Mouse (Mus musculus): ENCODE results near the gene Gmds. TPM values are rescaled to one million over a fixed set of nuclear protein-coding genes. Genes with fewer than 3 reads are reported as not detected.

Gene Gmds
- total RNA-seq, 2 experiments from 2014 or later: 11.3 to 12.8 TPM

DNA sequence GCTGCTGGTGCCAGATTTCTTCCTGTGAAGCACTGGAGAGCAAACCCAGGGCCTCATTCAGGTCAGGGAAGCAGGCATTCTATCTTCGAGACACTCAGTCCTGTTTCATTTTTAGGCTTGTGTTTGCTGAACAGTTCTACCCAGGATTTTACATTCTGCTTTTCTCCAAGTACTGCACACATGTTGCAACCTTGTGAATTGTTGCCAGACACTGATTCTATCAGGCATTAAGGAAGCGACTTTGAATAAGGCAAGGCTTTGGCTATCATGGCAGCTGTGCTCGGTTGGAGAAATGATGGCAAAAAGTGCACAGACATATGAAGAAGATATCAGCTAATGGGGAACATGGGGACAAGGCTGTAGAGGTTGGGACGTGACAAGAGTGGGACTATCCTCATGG, 510.1 kb downstream of the Gmds start:
- no peak for DNase-seq (ENCODE audit: low spot score in 2 of 2)
- intact Hi-C loops (cut with DNase I): no loop called here

DNA sequence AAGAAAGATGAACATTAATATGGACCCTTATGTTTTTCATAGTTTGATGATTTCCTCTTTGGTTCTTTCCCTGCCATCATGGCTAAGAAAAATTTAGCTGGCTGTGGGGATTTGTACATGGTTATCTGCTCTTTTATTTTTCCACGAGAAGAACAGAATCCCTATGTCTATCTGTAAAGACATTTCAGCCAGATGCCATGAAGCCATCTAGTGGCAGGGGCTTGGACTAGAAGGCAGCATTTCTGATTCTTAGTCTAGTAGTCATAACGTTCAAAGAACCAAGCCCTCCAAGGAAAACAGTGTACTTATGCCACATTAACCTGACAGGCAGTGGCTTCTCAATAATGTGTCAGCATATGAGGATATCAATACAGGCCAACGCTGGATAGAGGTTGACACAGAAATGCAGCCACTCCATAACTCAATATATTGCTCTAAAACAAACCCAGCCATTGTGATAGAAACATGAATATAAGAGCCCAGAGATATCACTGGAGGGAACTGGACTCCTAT, 510.7 kb downstream of the Gmds start:
- intact Hi-C loops (cut with DNase I): no loop called here
- DNase-seq (ENCODE audit: low spot score in 2 of 2): no peak

DNA sequence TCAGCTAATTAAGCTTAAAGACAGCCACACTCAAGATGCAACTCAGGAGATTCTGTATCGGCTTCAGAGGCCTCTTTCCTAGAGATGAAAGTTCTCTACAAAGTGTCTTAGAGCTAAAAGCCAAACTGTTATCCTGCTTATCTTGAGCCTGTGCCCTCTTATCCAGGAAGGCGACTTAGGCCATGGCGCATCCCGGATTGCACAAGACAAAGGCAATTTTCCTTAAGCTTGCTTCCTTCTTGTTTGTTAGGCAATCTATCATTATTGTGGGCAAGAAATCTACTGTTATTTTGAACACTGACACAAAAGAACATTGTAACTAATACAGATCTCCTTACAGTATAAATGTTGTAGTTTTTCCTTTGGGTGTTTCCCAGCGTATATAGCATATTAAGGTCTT, 511.4 kb downstream of the Gmds start:
- intact Hi-C loops (cut with DNase I): no loop called here
- no peak for DNase-seq (ENCODE audit: low spot score in 2 of 2)

DNA sequence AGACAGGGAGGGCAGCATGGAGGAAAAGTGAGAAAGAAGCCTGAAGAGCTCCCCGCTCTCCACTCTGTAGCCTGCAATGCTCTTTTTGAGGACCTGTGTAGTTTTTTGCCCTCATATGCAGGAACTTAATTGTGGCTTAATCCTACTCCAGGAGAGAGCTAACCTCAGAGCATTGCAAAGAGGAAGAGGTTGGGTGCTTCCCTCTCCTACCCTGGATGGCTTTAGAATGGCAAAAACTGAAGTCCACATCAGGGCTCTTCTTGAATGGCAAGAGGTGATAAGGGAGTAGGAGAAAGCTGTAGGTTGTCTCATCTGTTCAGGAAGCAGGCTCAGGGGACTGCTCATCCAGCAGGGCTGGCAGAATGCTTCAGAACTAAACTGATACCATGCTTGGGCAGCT, 513.4 kb downstream of the Gmds start:
- intact Hi-C loops (cut with DNase I): no loop called here

DNA sequence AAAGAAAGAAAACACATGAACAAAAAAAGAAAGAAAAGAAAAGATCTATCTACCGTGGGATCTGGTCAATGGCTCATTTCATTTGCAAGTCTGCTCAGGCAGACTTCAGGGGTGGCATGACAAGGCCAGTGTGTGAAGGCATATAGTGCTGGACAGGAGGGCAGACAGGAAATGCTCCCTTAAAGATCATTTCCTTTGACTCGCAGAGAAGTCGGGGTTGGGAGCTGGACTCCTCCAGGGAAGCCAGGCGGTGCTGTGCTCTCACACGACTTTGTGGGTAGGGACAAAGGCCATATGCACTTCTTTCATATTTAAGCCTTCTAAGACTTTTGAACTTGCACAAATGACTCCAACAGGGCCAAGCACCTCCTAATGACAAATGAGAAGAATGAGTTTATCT, 515.2 kb downstream of the Gmds start:
- DNase-seq (ENCODE audit: low spot score in 2 of 2): no peak
- intact Hi-C loops (cut with DNase I): no loop called here

More for the DNA sequence above, 513.4 kb downstream of the Gmds start:
- DNase-seq (ENCODE audit: low spot score in 2 of 2): no peak

DNA sequence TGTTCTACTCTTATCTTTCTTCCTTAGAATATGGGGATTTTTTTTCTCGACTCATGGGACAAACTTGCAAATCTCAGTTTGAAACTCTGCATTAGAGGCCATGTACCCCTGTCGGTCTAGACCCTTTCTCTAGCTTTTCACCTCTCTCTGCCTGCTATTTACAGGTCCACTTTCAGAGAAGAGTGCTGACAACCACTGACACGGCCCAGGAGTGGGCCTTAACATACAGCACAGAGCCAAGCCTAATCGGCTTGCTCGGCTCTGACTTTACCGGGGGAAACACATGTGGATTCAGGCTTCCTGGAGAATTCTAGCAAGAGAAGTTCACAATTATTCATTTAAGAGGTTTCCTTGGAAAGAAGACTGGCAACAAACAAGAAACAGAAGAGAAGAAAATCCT, 517.5 kb downstream of the Gmds start:
- intact Hi-C loops (cut with DNase I): no loop called here
- no peak for DNase-seq (ENCODE audit: low spot score in 2 of 2)

DNA sequence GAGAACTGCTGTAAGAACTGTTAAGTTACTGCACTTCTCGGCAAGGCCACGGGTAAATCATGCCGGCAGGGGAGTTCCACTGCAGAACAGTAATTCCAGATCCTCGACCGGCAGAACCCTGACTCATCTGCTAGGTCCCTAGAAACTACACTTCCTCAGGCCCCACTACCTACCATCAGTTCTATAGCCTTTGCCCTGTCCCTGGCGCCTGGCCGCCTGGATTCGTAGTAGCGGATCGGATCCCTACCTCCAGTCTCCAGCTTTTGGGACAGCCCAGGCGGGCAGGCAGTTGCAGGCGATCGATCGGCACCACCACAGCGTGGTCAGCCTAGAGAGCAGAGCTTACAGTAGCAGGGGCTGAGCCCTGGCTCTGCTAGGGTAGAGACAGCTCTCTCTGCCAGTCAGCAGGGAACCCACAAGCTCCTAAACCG, 517.9 kb downstream of the Gmds start:
- intact Hi-C loops (cut with DNase I): no loop called here
- no peak for DNase-seq (ENCODE audit: low spot score in 2 of 2)

DNA sequence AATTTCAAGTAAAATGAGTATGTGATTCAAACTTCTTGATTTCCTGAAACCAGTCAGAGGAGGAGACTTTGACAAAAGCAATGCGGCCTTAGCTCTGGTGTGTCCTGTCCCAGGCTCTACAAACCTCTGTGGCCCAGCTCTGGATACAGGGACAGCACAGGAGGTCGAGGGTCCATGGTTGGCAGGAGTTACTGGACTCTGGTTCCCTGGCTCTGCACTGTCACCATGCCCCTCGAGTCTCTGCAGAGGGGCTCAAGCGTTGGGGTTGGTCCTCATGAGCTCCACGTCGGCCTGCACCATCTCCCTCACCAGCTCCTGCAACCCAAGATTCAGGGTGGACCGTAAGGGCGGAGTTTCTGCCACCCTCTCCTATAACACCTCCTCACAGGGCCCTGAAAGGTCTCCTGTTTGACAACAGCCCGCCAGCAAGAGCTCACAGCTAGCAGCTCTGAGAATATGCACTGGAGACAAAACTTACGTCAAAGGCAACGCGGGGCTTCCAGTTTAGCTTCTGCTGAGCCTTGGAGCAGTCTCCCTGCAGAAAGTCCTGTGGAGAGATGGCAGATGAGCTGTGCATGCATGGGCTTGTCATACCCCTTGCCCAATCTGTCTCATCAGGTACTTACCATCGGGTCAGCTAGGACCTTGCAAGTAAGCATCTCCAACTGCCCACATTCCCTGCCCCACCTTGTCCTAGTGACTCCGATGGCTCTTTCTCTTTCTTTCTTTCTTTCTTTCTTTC, 518.7 kb downstream of the Gmds start:
- no peak for DNase-seq (ENCODE audit: low spot score in 2 of 2)
- intact Hi-C loops (cut with DNase I): no loop called here

DNA sequence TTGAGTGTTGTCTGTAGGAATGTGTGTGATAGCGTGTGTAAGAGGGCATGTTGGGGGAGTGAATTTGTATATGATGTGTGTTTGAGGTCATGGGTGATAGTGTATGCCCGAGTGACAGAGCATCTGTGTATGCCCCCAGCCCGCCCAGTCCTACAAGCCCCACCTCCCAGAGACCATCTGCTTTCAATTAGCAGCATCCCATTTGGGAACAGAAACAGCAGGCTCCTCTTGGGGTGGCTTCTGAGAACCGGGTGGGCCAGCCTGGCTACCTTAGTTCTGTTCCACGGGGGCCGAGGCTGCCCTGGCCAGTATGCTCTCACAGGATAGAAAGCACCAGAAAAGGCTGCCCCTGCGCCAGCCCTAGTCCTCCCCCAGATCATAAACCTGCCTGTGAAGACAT, 520.2 kb downstream of the Gmds start:
- no peak for DNase-seq (ENCODE audit: low spot score in 2 of 2)
- intact Hi-C loops (cut with DNase I): no loop called here

DNA sequence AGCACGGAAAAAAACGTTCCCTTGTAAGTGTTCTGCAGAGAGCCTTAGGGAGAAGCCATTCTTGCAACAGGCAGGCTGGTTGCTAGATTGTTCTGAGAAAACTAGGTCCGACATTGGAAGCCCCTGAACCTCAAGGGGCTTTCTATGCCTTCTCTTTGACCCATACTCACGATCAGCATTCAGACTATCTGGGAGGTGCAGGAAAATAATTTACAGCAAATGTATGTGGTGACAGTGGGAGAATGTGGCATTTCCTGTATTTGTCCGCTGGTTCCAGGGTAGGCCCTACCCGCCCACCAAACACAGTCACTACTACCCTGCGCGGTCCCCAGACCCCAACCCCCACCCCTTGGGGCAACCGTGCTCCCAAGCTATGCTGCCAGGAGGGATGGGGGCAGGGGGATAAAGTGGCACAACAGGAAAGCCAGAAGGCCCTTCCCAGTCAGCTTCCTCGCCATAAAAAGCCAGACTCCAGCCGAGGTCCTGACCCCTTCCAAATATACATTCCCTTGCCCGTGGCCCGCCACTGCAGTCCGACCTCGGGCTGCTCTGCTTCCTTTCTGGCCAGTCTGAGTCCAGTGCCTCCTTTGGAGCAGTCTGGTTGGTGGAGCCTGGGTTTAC, 523.0 kb downstream of the Gmds start:
- DNase-seq (ENCODE audit: low spot score in 2 of 2): no peak
- intact Hi-C loops (cut with DNase I): no loop called here

DNA sequence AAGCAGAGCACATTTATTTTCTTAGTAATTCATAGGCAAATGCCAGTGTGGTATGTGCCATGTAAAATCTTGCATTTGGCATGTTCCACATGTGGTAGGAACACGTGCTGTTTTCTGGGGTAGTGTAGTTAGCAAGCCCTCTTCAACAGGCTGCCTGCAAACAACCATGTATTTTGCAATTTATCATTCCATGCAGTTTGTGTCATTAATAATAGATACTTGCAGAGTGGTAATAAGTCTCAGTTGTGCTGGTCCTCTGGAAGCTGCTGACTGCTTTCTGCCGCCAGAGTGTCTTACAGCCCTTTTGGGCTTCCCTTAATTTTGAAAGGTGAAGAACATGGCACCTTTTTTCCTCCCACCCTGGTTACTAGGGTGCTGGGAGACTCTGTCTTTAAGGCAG, 525.8 kb downstream of the Gmds start:
- intact Hi-C loops (cut with DNase I): no loop called here
- DNase-seq (ENCODE audit: low spot score in 2 of 2): no peak

DNA sequence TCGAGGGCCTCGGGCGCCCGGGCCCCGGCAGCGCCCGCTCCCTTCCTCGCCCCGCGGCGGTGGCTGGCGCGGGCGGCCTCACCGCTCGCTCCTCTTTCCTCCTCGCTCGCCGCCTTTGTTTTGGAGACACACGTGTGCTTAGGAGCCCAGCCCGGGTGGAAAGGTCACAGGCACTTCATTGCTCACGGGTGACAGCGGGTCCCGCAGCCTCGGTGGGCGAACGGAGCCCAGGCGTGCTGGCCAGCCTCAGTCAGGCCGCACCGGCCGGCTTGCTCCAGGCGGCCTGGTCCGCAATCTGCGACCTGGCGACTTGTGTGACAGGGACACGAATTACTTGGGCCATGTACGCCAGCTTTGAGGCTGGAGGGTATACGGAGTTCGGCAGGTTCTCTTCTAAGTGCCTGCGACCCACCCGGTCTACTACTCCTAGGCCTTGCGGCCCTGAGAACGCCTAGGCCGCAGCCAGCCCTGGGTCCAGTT, 527.0 kb downstream of the Gmds start:
- no peak for DNase-seq (ENCODE audit: low spot score in 2 of 2)

DNA sequence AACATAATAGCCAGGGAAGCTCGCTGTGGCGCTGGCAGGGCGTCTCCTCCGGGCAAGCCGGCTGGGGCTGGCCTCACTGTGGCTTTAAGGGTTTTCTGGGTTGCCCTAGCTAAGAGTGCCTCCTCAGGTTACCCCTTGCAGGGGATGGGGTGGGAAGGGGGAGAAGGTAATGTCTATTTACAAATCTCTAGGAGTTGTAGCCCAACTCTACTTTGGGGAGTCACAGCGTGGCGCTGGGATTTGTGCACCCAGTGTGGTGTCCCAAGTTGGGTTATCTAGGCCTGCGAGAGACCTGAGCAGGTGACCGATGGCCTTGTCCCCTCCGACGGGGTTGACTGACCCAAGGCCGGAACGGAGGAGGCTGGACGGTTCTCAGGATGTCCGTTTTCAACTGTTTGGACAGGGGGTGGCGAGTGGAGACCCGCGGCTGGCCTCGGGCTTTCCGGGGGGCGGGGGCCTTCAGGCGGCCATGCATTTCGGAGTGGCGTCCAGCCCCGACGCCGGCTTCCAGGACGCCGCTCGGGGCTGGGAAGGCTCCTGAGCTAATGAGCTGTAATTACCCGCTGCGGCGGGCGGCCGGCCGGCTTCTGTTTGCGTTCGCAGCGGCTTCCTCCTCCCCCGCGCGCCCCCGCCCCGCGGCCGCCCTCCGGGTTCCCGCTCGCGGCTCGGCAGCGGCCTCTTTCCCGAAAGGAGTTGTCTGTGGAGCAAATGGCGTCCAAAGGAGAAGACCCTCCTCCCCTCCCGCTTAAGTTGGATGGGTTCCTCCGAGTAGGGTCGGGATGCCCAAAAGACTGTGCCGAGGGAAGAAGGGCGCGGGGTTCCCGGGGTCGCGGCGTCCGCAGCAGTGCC, 527.6 kb downstream of the Gmds start:
- DNase-seq (ENCODE audit: low spot score in 2 of 2): no peak
- intact Hi-C loops (cut with DNase I): no loop called here

More for the DNA sequence above, 527.0 kb downstream of the Gmds start:
- intact Hi-C loops (cut with DNase I): no loop called here

DNA sequence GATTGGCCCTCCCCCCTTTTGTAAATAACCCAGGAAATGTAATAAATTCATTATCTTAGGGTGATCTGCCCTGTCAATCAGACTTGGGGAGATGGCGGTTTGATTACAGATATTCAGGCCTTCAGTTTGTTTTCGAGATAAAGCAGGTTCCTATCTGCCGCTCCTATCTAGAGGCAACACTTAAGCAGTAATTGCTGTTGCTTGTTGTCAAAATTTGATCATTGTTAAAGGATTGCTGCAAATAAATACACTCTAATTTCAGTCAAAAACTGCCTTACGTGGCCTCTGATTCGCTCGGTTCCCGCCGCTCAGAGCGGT, 528.2 kb downstream of the Gmds start:
- DNase-seq (ENCODE audit: low spot score in 2 of 2): no peak
- intact Hi-C loops (cut with DNase I): no loop called here

DNA sequence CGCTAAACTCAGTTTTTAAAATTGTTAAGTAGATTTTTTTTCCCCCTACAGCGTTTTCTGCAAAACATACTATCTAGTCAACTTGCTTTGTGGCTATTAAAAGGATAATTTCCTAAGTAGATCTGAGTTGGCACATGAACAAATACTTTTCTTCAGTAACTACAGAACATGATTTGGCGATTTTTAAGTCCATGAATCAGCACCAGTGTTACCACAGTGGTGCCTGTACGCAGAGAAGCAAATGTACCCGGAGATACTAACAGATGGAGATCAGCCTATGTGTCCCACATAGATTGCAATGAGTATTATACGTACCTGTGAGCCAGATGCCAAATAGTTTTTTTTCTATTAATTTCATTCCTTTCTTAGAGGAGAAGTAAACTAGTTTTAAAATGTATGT, 528.8 kb downstream of the Gmds start:
- DNase-seq (ENCODE audit: low spot score in 2 of 2): no peak
- intact Hi-C loops (cut with DNase I): loop anchor here (5.0 kb wide), 1 partner anchor 182 kb away; the partner anchor contains the start of gene Foxf2

DNA sequence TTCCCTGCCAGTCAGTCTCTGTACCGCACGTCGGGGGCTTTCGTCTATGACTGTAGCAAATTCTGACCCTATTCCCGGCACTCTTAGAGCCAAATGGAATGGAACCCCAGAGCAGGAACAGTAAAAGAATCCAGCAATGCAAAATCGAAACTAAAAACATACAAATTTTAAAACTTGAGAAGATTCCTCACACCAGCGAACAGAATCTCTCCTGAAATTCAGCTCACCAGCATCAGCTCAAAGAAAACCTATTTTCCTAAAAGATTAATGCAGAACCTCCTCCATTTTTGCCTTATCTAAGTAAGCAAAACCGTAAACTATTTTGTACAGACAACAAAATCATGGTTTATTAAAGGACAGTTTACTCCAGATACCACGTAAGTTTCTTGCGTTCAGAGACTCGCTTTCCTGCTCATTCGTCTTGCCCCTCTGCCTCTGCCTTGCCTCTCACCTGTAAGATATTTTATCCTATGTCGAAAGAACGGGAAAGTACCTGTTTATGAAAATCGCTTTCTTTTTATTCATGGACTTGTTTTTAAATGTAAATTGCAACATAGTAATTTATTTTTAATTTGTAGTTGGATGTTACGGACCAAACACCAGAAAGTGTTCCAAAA, 529.6 kb downstream of the Gmds start:
- no peak for DNase-seq (ENCODE audit: low spot score in 2 of 2)
- intact Hi-C loops (cut with DNase I): loop anchor here (5.0 kb wide), 1 partner anchor 182 kb away; the partner anchor contains the start of gene Foxf2

DNA sequence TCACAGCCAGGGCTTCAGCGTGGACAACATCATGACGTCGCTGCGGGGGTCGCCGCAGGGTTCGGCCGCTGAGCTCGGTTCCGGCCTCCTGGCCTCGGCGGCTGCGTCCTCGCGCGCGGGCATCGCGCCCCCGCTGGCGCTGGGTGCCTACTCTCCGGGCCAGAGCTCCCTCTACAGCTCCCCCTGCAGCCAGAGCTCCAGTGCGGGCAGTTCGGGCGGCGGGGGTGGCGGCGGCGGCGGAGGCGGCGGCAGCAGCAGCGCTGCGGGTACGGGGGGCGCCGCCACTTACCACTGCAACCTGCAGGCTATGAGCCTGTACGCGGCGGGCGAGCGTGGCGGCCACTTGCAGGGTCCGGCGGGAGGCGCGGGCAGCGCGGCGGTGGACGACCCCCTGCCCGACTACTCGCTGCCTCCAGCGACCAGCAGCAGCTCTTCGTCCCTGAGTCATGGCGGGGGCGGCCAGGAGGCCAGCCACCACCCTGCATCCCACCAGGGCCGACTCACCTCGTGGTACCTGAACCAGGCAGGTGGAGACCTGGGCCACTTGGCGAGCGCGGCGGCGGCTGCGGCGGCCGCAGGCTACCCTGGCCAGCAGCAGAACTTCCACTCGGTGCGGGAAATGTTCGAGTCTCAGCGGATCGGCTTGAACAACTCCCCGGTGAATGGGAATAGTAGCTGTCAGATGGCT, 530.3 kb downstream of the Gmds start:
- DNase-seq (ENCODE audit: low spot score in 2 of 2): no peak
- intact Hi-C loops (cut with DNase I): loop anchor here (5.0 kb wide), 1 partner anchor 181 kb away; the partner anchor contains the start of gene Foxf2

DNA sequence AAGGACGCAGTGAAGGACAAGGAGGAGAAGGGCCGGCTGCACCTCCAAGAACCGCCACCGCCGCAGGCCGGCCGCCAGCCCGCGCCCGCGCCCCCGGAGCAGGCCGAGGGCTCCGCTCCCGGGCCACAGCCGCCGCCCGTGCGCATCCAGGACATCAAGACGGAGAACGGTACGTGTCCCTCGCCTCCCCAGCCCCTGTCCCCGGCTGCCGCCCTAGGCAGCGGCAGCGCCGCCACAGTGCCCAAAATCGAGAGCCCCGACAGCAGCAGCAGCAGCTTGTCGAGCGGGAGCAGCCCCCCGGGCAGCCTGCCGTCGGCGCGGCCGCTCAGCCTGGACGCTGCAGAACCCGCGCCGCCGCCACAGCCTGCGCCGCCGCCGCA, 530.8 kb downstream of the Gmds start:
- intact Hi-C loops (cut with DNase I): loop anchor here (5.0 kb wide), 1 partner anchor 180 kb away; the partner anchor contains the start of gene Foxf2
- DNase-seq (ENCODE audit: low spot score in 2 of 2): no peak

Measured in left cerebral cortex, postnatal 25 days (tissue).